Mouse (Mus musculus): ENCODE measurements around the gene Gsta3. TPM values are rescaled to one million over a fixed set of nuclear protein-coding genes. Genes with fewer than 3 reads are reported as not detected.
"Not testable (repeated sequence)": the region's sequence is repeated elsewhere in the genome, so short reads cannot be mapped to it uniquely, and the experiment has no call there.

Gsta3 gene
- polyA plus RNA-seq, 1 experiment, result 0.61 TPM

DNA sequence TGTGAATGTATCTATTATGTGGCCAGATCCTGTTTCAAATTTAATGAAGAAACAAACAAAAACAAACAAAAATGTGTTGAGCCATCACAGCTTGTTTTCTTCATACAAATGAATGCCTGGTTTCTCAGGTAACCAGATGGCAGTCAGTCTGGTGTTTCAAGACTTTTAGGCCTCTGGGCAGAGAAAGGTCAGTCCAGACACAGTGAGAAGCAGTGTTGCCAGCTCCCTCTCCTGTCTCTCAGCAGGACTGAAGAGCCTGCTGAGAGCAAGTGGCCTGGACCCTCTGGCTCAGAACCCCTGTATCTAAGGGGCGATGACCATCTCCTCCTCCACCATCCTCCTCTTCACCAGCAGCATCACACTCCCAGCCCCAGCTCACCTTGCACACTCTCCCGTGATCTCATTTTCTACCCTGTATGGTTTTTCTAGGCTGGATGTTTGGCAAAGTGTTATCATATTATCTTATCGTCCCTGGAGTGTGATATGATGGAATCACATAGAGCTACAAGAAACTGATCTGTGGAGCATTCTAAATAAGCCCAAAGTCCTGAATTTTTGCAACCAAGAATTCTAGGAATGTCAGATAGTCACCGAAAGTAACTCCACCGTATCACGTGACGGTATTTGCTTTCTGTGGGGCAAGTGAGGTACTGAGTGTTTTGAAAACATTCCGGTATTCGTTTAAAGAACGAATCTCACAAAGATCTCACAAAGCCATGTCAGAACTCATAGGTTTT lies 12.3 kb downstream of the Gsta3 start:
- Histone ChIP-seq H3K27ac (ENCODE audit: insufficient read depth, low read length) (no peak overlapping the region), H3K4me1 (ENCODE audit: control insufficient read depth, insufficient read depth, low read length) (no peaks in the 10 kb centered on the region), H3K4me3 (ENCODE audit: insufficient read depth, low read length) (no peak overlapping the region)
- TF ChIP-seq POLR2A (IDR thresholded peaks at IDR 0.05; ENCODE audit: low read depth, low read length) (no peak), CTCF (IDR thresholded peaks at IDR 0.05; ENCODE audit: borderline replicate concordance, insufficient read depth, low read length) (no peak)

GRCm38 (mm10) chr1:21253303-21253650 lies 12.9 kb downstream of the Gsta3 start:
- H3K4me1 ChIP-seq (ENCODE audit: control insufficient read depth, insufficient read depth, low read length), result no peaks in the 10 kb centered on the region
- H3K27ac ChIP-seq (ENCODE audit: insufficient read depth, low read length), result no peak overlapping the region
- H3K4me3 ChIP-seq (ENCODE audit: insufficient read depth, low read length), result no peak overlapping the region
- TF ChIP-seq POLR2A (IDR thresholded peaks at IDR 0.05; ENCODE audit: low read depth, low read length) (no peak), CTCF (IDR thresholded peaks at IDR 0.05; ENCODE audit: borderline replicate concordance, insufficient read depth, low read length) (no peak)

DNA sequence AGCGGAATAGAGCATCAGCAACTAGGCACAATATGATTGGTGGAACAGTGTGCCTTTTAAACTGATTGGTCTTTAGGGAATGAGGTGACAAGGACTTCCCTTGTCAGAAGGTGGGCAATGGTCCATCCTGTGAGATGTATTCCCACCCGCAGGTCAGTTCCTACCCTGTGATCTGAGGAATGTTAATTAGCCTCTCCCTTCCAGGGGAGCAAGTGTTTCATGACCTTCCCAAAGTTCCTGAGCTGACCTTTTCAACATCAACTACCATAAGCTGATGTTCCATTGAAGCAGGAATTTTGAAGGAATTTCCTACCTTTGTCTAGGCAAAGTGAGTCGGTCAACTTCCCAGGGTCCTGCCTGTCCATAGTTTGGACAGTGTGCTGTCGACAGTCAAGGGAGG lies 13.5 kb downstream of the Gsta3 start:
- Histone ChIP-seq H3K4me3 (ENCODE audit: insufficient read depth, low read length) (no peak overlapping the region), H3K27ac (ENCODE audit: insufficient read depth, low read length) (no peak overlapping the region)

GRCm38 (mm10) chr1:21255625-21256345 lies 15.4 kb downstream of the Gsta3 start:
- Histone ChIP-seq H3K4me1 (ENCODE audit: control insufficient read depth, insufficient read depth, low read length) (no peaks in the 10 kb centered on the region), H3K27ac (ENCODE audit: insufficient read depth, low read length) (no peak overlapping the region), H3K4me3 (ENCODE audit: insufficient read depth, low read length) (no peak overlapping the region)
- TF ChIP-seq CTCF (IDR thresholded peaks at IDR 0.05; ENCODE audit: borderline replicate concordance, insufficient read depth, low read length) (no peak), POLR2A (IDR thresholded peaks at IDR 0.05; ENCODE audit: low read depth, low read length) (no peak)

More for the DNA sequence above, 13.5 kb downstream of the Gsta3 start:
- TF ChIP-seq POLR2A (IDR thresholded peaks at IDR 0.05; ENCODE audit: low read depth, low read length) (no peak), CTCF (IDR thresholded peaks at IDR 0.05; ENCODE audit: borderline replicate concordance, insufficient read depth, low read length) (no peak)
- H3K4me1 ChIP-seq (ENCODE audit: control insufficient read depth, insufficient read depth, low read length), result no peaks in the 10 kb centered on the region

GRCm38 (mm10) chr1:21256391-21256790 lies 16.0 kb downstream of the Gsta3 start:
- Histone ChIP-seq H3K27ac (ENCODE audit: insufficient read depth, low read length) (no peak overlapping the region), H3K4me3 (ENCODE audit: insufficient read depth, low read length) (no peak overlapping the region), H3K4me1 (ENCODE audit: control insufficient read depth, insufficient read depth, low read length) (no peaks in the 10 kb centered on the region)
- TF ChIP-seq CTCF (IDR thresholded peaks at IDR 0.05; ENCODE audit: borderline replicate concordance, insufficient read depth, low read length), result no peak
- no peak for TF ChIP-seq POLR2A (IDR thresholded peaks at IDR 0.05; ENCODE audit: low read depth, low read length)

- no peak overlapping the region for H3K4me3 ChIP-seq (ENCODE audit: insufficient read depth, low read length)
- no peaks in the 10 kb centered on the region for H3K4me1 ChIP-seq (ENCODE audit: control insufficient read depth, insufficient read depth, low read length)
- TF ChIP-seq POLR2A (IDR thresholded peaks at IDR 0.05; ENCODE audit: low read depth, low read length), result no peak
- no peak for TF ChIP-seq CTCF (IDR thresholded peaks at IDR 0.05; ENCODE audit: borderline replicate concordance, insufficient read depth, low read length)
Measured at GRCm38 (mm10) chr1:21256871-21257270, 16.5 kb downstream of the Gsta3 start.

DNA sequence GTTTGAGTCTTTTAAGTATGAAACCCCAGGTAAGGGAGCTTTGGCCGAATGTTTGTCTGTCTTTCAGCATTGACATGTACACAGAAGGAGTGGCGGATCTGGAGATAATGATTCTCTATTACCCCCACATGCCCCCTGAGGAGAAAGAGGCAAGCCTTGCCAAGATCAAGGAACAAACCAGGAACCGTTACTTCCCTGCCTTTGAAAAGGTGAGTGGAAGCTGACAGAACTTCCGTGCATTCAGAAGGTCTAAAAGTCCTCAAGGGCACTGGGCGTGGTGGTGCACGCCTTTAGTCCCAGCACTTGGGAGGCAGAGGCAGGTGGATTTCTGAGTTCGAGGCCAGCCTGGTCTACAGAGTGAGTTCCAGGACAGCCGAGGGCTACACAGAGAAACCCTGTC lies 19.6 kb downstream of the Gsta3 start:
- H3K4me3 ChIP-seq (ENCODE audit: insufficient read depth, low read length); H3K27ac ChIP-seq (ENCODE audit: insufficient read depth, low read length); H3K4me1 ChIP-seq (ENCODE audit: control insufficient read depth, insufficient read depth, low read length): not testable (repeated sequence)

More at GRCm38 (mm10) chr1:21256871-21257270, 16.5 kb downstream of the Gsta3 start:
- no peak overlapping the region for H3K27ac ChIP-seq (ENCODE audit: insufficient read depth, low read length)

DNA sequence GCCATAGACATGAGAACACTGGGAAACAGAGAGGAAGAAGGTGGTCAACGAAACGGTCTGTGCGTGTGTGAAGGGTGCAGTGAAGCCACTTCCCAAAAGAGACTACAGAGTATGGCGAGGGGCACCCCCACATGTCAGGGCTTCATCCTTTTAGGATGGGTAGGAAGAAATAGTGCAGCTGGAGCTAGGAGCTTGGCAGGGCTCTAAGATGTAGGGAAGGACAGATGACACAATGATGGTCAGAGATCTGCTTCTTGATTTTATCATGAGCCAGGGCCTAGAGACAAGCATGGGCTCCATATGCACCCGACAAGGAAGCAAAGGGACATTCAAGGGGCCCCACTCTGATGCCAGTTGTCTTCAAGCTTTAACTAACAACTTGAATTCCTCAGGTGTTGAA lies 22.0 kb downstream of the Gsta3 start:
- Histone ChIP-seq H3K4me3 (ENCODE audit: insufficient read depth, low read length) (no peak overlapping the region), H3K27ac (ENCODE audit: insufficient read depth, low read length) (no peak overlapping the region), H3K4me1 (ENCODE audit: control insufficient read depth, insufficient read depth, low read length) (no peaks in the 10 kb centered on the region)
- TF ChIP-seq POLR2A (IDR thresholded peaks at IDR 0.05; ENCODE audit: low read depth, low read length) (no peak), CTCF (IDR thresholded peaks at IDR 0.05; ENCODE audit: borderline replicate concordance, insufficient read depth, low read length) (no peak)

DNA sequence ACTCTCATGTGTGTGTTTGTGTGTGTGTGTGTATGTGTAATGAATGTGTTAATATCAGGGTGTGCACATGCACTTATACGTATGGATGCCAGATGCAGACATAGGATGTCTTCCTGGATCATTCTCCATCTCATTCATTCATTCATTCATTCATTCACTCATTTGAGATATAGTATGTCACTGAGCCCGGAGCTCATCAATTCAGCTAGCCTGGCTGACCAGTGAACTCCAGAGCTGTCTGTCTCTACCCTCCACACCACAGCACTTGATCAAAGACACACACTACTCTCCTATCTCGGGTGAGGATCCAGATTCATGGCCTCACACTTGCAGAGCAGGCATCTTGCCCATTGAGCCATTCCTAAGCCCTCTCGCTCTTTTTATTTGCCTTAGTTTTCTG lies 23.6 kb downstream of the Gsta3 start:
- Histone ChIP-seq H3K4me1 (ENCODE audit: control insufficient read depth, insufficient read depth, low read length) (no peaks in the 10 kb centered on the region), H3K4me3 (ENCODE audit: insufficient read depth, low read length) (no peak overlapping the region), H3K27ac (ENCODE audit: insufficient read depth, low read length) (no peak overlapping the region)
- TF ChIP-seq CTCF (IDR thresholded peaks at IDR 0.05; ENCODE audit: borderline replicate concordance, insufficient read depth, low read length) (no peak), POLR2A (IDR thresholded peaks at IDR 0.05; ENCODE audit: low read depth, low read length) (no peak)

DNA sequence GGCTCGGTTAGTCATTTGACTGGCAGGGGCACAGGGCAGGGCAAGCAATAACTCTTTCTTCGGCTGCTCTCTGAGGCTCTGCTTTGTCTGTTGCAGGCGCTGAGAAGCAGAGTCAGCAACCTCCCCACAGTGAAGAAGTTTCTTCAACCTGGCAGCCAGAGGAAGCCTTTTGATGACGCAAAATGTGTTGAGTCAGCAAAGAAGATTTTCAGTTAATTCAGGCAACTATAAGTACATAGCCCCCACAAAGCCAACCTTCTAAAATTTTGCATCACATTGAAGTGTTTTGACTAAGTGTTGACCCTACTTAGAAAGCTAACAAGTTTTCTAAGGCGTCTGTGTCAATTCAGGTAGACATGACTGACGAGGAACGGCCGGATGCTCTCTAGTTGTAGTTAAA lies 24.4 kb downstream of the Gsta3 start:
- Histone ChIP-seq H3K27ac (ENCODE audit: insufficient read depth, low read length) (no peak overlapping the region), H3K4me1 (ENCODE audit: control insufficient read depth, insufficient read depth, low read length) (no peaks in the 10 kb centered on the region)
- TF ChIP-seq CTCF (IDR thresholded peaks at IDR 0.05; ENCODE audit: borderline replicate concordance, insufficient read depth, low read length), result no peak

More for the DNA sequence above, 24.4 kb downstream of the Gsta3 start:
- no peak overlapping the region for H3K4me3 ChIP-seq (ENCODE audit: insufficient read depth, low read length)

Measured in embryonic fibroblast, embryonic 13.5 days (primary cell).